Mouse (Mus musculus): ENCODE measurements around the gene Cpt1a.

The Cpt1a gene

GRCm38 (mm10) chr19:3322261-3322969, at the start of gene Cpt1a:
Gene Cpt1a (plus strand): TSS chr19:3322334.
- peak; percentile 82 for DNase-seq

DNA sequence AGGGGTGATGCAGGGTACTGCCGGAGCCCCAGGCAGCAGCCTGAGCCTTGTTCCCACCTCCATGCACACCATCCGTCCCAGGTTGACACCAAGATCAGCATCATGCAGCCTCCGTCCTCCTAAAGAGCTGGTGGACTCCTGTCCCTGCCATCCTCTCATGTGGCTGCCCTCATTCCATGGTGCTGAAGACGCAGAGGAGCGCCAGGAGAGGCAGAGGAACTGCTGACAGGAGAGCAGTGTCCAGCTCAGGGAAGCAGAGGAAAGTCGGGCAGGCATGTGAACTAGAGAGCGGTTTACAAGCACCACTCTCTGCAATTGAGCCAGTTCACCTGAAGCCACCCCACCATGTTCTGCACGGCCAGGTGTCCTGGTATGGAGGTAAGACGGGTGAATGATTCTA, 48.8 kb upstream of the Cpt1a start:
- peak; percentile 5 for DNase-seq

DNA sequence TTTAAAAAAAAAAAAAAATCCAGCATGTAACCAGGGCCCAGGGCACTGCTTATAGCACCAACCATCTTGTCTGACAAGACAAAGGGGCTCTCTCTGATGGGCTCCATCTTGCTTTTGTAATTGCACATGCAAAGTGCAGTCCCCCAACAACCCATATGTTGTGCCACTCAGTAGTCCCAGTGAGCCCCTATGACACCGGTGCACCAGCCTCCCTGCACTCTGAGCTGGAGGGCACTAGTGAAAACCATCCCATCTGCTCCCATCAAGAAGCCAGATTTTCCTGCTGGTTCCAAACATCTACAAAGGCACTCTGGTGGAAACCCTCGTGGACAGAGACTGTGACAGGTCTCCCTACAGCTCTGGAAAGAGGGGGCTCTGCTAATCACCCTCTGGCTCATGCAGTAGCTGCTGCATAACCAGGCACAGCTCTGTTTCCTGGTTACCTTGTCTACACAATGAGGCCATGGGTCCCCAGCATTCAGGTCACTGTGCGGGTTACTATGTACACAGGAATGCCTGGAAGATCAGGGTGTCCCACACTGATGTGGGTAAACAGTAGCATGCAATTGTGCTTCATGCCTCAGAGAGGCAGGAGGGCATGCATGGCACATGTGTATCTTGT, 46.3 kb upstream of the Cpt1a start:
- peak; percentile 1 for DNase-seq

DNA sequence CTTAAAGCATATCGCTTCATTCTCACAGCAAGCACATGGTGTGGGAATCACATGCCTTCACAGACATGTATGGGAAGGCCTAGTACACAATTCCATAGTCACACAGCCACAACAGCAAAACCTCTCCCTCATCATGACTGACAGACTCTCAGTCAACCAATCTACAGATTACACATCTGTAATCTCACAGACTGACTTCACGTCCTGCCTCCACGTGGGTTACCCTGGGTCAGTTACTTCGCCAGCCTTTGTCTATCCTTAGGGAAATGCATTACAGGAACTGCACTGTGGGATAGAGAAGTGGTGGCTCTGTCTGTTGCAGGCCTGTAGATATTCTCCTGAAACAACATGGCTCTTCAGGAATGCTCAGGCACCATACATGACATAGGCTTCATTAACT, 40.2 kb upstream of the Cpt1a start:
- DNase-seq: no peak

DNA sequence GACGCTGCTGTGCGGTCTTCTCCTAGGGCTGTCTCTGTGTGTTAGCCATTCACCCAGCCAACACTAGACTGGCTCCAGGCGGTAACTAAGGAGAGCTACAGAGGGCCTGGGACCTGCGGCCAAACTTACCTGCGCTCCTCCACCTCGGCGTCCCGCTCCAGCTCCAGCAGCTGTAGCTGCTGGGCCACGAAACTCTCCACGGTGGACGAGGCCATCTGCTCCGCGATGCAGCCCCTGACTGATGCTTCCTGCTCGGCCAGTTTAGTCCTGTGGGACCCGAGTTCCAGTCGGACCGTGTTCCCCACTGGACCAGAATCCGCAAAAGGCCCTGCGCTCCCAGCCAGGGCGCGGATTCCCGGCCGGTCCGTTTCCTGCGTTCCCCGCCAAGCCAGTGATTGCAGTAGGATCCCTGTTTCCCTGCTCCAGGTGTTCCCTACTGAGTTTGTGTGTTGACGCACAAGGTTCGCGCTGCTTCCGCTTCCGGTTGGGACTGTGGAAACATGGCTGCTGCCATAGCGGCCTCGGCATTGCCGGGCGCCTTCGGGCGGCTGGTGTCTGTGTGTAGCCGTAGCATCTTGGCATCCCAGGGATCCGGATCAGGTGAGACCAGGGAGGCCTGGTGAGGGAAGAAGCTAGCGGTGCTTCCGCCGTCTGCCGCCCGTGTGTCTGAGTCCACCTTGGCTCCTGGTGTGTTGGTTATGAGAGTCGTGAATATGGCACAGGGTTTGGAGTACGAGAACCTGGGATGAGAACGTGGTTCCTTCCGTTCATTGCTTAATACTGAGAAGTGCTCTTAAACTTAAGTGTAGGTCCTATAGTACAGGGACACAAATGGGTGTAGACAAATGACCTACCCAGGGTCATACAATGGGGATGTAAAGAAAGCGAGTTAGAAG, 39.3 kb upstream of the Cpt1a start, which contains the start of the genes Mrpl21 and Ighmbp2:
Gene Mrpl21, plus strand, starts transcription at position 330 of the 896 bp plus-strand sequence.
Gene Ighmbp2, minus strand, starts transcription at position 446 of the 896 bp plus-strand sequence.
- peak; percentile 87 for DNase-seq

DNA sequence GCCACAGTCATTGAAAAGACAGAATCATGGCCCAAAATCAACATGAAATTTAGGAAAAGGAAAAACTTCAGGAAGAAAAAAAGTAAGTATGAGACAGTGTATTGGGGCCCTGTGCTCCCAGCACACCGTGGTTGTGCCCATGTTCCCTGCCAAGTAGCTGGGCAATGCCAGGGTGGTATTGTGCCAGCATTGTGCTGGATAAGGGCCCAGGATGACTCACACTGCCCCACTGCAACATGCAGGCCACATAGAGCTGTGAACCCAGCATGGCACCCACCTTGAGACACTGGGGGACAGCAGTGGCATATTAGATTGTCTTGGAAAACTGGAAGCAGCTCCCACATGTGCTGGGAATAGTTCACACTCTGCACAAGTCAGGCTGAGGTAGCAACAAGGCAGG, 33.1 kb upstream of the Cpt1a start:
- no peak for DNase-seq

- peak; percentile 80 for DNase-seq
Observed at GRCm38 (mm10) chr19:3292028-3292427, 30.1 kb upstream of the Cpt1a start.

GRCm38 (mm10) chr19:3292993-3293392, 29.1 kb upstream of the Cpt1a start:
- DNase-seq: no peak

DNA sequence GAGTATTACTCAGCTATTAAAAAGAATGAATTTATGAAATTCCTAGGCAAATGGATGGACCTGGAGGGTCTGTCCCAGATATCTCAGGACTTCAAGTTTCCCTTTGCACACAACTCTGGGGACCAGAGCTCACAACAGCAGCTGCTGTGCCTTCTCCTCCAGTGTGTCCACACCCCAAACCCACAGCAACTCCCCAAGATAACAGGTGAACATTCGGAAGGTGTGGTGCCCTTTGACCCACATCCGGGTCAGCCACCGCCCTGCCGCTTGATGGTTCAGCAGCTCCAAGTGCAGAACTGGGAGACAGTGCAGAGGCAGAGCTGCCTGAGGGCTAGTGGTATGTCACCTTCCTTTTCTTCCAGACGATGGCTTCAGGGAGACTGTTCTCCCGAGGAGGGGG, 26.9 kb upstream of the Cpt1a start:
- DNase-seq: no peak

DNA sequence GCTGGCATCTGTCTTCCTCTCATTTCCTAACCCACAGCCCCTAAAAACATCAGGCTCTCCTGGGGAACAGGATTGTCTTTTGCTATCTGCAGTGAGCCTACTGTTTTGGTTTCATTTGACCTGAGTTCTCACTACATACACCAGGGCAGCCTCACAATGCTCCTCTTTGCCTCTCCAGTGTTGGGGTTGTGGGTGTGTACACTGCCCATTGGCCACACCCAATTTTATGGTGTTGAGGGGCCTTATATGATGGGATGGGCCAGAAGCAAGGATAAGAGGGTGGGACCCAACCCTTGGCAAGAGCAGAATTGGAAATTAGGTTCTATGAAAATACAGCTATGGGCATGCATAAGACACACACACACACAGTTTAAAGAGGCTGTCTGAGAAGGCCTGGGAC, 25.1 kb upstream of the Cpt1a start:
- DNase-seq: no peak

- no peak for DNase-seq
Observed at GRCm38 (mm10) chr19:3297775-3298174, 24.4 kb upstream of the Cpt1a start.

DNA sequence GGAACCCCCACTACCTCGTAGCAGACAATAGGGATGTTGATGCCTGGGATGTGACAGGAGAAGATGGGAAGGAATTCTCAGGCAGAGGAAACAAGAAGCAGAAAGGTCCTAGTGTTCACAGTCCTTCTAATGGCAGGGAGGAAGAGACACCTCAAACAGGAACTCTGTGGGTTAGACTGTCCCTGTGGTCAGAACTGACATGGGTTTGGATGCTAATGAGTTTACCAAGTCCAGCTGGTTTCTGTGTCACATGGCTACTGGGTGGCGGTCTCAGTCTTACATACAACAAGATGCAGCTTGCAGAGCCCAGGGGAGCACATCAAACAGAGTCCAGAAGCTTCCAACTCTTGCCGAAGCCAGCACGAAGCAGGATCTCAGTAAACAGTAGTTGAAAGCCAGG, 18.1 kb upstream of the Cpt1a start:
- DNase-seq: no peak

- no peak for DNase-seq
Observed at GRCm38 (mm10) chr19:3307175-3307949, 14.8 kb upstream of the Cpt1a start.

- DNase-seq: no peak
Observed at GRCm38 (mm10) chr19:3319341-3319740, 2.8 kb upstream of the Cpt1a start.

GRCm38 (mm10) chr19:3320086-3320485, 2.0 kb upstream of the Cpt1a start:
- no peak for DNase-seq

- no peak for DNase-seq
Observed at GRCm38 (mm10) chr19:3320801-3321200, 1.3 kb upstream of the Cpt1a start.

DNA sequence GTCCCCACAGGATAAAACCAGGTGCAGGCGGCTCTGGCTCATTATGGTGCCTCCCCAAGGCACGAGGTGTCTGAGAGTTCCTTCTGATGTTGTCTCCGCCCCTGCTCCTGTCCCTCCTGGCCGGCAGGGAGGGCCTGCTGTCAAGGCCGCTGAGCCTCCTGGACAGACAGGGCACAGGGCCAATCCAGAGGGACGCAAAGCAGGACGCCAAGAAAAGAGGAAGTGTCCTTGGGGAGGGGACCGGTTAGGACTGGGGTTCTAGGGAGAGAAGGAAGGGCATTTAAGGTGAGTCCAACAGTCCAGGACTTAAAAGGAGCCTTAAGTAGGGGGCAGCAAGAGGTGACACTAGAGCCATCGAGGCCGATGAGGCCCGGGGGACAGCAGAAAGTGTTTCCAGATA, 517 bp upstream of the Cpt1a start:
- no peak for DNase-seq

GRCm38 (mm10) chr19:3323201-3323621, 1.1 kb downstream of the Cpt1a start:
- peak; percentile 87 for DNase-seq

DNA sequence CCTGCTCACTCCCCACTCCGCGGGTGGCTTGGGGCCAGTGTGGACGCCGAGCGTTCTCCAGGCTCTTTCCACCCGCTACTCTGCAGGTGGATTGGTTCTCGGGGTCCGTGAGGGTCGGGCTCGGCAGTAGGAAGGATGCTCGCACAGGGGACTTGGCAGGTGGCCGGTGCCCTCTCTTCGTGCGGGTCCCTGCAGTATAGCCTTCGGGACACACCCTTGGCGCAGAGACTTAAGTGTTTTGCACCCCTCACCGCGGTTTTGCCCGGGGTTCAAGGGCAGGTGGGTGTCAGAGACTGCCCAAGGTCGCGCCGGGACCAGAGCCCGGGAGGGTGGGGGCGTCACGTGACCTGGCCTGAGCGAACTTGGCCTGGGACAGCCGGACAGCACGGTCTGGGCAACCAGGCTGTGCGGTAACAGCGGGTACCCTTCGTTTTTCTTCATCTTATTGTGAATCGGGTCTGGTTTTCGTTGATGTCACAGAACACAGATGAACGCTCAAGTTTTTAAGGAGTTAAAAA, 1.7 kb downstream of the Cpt1a start:
- DNase-seq: peak; percentile 66

- no peak for DNase-seq
Observed at GRCm38 (mm10) chr19:3324271-3324811, 2.2 kb downstream of the Cpt1a start.

GRCm38 (mm10) chr19:3324931-3325711, 3.0 kb downstream of the Cpt1a start:
- DNase-seq: peak; percentile 97

All from thymus, postnatal 4 days (tissue).